Mouse (Mus musculus): Measurements from ENCODE around the gene Cox19.

GRCm38 (mm10) chr5:139399991-139400390 is 48.8 kb upstream of the Cox19 start:
- TF ChIP-seq POLR2A (IDR thresholded peaks at IDR 0.05; ENCODE audit: borderline replicate concordance, insufficient read depth, low read length) (no peak), CTCF (IDR thresholded peaks at IDR 0.05; ENCODE audit: borderline replicate concordance, insufficient read depth, low read depth, low read length) (no peak)
